Mouse (Mus musculus) lung, postnatal 4 days (tissue): ENCODE results near the gene Vmn1r4.

Experiments
- DNase-seq, 2 experiments: peaks; one replicate each; pipeline ENCODE4 v3.0.0; 2021

Gene Vmn1r4

GRCm38 (mm10) chr6:56923726-56924707 is at the start of gene Vmn1r4, which contains the start of gene Nt5c3:
Vmn1r4 (plus strand) TSS chr6:56924015.
Nt5c3 (minus strand) TSS chr6:56923932.
- peak; percentile 94 to 96 for DNase-seq

DNA sequence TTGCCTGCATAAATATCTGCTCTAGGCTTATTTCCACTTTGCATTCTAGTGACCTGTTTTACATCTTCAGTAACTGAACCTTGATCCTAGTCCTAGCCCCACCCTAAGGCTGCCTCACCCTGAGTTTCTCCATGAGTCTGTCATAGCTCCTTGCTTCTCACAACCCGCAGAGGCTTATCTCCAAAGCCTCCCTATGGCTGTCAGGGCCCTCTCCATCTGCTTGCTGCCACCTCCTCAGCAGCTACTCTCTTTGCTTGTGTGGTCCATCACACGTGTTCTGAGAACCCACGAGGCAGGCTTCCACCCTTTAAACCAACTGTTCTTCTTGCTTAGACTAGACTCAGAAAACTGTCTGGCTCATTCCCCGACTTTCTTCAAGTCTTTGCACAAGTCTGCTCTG is 46.9 kb upstream of the Vmn1r4 start:
- no peak for DNase-seq

DNA sequence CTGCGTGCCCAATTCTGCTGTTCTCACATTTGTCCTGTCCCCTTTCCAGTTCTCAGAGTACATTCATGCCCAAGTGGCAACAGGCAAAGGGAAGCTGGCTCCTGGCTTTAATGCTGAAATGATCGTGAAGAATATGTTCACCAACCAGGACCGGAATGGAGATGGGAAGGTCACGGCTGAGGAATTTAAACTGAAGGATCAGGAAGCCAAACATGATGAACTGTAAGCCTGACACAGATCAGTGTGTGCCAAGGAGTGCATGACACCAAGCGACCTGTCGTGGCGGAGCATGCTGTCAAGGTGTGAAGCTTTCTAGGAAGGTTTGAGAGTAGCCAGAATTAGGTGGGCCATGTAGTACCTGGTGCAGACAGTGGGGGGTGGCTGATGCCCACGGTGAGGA is 45.8 kb upstream of the Vmn1r4 start:
- no peak for DNase-seq

GRCm38 (mm10) chr6:56879352-56879955 is 44.4 kb upstream of the Vmn1r4 start:
- no peak for DNase-seq

DNA sequence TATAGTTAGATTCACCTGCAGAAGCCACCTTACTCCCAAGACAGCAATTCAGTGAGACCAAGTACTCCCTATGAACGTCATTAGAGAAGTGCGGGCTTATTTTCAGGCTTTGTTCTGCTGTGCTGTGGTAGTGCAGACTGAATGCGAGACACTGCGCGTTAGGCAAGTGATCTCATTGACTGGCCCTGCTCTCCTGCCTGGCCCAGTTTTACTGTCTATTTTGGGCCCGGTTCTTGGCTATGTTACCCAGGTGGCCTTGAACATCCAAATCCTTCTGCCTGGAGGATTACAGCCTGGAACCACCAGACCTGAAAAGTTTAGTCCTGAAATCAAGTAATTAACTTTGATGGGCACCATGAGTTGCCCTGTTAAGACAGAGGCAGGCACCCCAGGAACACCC is 35.3 kb upstream of the Vmn1r4 start:
- DNase-seq: no peak

DNA sequence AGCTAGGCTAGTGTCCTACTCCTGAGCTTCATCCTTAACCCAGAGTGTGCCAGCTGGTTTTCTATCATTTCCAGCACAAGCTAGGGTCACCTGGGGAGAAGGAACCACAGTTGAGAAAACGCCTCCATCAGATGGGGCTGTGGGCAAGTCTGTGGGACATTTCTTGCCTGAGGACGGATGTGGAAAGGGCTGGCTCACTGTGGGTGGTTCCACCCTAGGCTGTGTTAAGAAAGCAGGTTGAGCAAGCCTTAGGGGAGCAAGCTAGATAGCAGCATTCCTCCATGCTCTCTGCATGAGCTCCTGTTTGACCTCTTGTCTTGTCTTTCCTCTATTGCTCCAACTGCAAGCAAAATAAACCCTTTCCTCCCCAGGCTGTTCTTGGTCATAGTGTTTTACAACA is 33.1 kb upstream of the Vmn1r4 start:
- no peak for DNase-seq

GRCm38 (mm10) chr6:56899601-56900000 is 24.2 kb upstream of the Vmn1r4 start:
- DNase-seq: no peak

DNA sequence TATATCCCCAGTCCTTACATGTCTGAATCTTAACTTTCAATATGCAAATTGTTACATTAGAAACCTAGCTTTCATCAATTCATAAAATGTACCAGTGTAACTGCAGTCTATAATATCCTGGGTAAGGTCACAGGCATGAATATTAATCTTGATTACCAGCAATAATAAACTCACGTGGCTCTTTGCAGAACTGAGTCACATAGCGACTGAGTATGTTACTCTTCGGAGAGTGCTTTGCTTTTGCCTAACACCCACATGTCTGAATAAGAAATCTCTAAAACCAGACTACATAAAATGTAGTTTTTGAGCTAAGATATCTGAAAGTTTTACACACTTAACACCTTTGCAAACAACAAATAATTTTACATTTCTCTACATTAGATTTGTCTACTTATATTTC is 22.5 kb upstream of the Vmn1r4 start:
- DNase-seq: no peak

DNA sequence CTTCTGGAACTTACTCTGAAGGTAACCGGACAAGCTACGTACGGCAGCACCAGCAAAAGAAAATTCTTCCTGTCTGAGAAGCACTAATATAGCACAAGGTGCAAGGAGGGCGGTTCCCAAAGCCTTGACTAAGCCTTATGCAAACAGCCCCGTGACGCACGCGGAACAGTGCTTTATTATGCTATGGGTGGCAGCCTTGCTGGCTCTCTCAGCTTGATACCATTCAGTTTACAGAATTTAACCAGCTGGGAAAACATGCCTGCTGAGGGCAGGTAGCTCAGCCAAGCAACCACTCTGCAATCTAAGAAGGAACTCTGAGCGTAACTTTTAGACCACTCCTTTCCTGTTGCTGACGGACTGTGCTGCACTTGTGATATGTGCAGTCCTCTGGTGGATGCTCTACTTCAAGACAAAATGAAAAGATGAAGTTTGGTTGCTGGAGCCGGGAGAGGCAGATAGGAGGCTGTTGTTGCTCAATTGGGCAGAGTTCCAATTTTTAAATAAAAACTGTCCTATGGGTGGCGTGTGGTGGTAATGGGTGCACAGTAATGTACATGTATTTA is 21.9 kb upstream of the Vmn1r4 start:
- DNase-seq: peak; percentile 68 to 71

DNA sequence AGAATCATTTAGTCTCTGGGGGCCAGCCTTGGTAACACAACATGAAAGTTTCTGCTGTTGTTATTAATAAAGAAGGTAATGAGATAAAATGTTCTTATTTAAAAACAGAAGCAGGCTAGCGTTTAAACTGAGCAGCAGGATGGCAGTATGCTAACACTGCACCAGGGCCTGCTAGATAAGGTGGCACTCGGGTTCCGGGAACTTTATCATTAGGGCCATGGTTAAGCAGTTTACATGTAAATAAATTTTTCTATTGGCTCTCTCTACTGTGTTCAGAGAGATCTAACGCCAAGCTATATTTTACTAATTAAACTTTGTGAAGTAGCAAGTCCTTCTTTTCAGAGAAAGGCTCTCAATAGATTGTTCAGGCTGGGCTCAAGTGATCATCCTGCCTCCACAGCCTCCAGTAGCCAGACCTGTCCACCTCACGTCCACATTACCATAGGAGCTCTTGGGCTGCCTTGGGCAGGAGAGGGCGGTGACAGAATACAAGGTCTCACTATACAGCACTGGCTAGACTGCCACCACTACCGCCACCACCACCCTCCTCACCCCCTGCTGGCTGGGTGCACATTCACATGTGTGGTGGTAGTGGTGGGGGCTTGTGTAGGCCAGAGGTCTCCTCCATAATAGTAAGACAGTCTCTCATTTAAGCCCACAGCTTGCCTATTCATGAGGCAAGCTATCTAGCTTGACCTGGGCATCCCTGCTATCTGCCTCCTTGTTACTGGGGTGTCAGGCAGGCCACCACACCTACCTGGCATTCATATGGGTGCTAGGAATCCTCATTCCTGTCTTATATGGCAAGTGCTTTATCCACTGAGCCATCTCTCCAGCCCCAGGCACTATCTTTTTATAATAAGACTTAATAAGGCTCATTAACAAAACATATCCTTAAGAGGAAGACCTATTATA is 21.0 kb upstream of the Vmn1r4 start:
- no peak for DNase-seq

- no peak for DNase-seq
Measured at GRCm38 (mm10) chr6:56903831-56904230, 20.0 kb upstream of the Vmn1r4 start.

DNA sequence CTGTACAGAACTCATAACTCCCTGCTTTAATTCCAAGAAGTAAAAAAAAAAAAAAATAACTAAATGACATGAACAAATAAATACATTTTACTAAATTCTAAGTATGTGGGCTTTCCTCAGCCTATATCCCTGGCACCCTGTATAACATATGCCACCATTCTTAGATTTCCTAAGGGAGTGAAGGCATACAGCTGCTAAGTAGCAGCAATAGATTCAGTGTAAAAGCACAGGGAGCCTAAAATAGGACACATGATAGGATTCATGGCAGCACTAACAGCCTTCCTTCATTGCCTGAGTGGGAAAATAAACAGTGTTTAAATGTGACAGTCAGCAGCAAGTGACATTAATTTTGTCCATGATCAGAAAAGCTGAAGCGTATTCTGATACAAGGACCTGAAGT is 19.5 kb upstream of the Vmn1r4 start:
- DNase-seq: no peak

DNA sequence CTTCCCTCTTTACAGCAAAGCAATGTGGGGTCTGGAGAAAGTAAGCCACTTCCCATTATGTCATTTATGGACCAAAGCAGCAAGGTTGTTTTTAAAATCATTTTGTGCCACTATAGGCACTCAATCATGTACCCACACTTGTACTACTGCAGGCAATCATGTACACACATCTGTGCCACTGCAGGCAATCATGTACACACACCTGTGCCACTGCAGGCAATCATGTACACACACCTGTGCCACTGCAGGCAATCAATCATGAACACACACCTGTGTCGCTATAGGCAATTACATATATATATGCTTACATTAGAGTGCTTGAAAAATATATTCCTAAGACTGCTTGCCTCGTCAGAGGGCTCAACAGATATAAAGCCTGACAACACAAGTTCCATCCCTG is 18.8 kb upstream of the Vmn1r4 start:
- DNase-seq: no peak

- no peak for DNase-seq
Measured at GRCm38 (mm10) chr6:56905486-56905885, 18.3 kb upstream of the Vmn1r4 start.

DNA sequence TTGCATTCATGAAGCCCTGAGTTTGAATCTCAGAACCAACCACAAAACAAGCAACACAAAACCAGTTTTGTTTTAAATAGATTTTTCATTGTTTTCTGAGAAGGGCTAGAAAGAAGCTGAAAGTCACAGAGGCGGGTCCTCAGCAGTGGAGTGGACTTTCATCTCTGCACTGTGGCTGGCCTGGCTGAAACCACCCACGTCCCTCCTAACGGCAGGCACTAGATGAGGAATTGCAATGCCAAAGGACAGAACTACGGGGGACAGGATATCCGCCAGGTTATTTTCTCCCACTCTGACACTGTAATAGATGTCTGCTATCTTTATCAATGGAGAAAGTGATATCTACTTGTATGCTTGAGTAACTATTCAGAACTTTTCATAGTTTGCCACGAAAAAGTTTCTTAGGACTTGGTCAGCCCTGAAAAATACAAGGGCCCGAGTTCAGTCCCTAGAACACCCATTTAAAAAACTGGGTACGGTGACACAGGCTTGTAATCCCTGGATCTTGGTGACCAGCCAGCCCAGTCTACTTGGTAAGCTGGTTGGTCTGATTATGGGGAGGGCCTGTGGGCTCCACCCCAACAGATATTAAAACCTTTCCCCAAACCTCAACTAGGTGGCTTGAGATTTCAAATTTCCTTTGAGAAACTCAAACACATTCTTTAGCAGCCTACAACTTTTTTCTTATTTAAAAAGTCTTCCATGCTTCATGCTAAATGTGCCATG is 17.5 kb upstream of the Vmn1r4 start:
- DNase-seq: no peak

DNA sequence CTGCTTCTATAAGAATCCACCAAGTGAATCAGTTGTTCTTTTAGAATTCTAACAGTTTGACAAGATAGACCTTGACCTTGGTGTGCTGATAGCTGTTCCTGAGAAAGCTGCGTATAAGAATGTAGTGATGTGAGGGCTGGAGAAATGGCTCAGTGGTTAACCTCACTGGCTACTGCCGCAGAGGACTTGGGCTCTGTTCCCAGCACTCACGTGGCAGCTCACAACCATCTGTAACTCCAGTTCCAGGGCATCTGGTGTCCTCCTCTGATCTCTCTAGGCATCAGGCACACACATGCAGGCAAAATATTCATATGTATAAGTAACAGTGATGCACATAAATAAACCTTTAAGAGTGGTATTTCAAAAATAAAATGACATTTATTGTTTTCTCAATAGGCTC is 15.8 kb upstream of the Vmn1r4 start:
- DNase-seq: no peak

DNA sequence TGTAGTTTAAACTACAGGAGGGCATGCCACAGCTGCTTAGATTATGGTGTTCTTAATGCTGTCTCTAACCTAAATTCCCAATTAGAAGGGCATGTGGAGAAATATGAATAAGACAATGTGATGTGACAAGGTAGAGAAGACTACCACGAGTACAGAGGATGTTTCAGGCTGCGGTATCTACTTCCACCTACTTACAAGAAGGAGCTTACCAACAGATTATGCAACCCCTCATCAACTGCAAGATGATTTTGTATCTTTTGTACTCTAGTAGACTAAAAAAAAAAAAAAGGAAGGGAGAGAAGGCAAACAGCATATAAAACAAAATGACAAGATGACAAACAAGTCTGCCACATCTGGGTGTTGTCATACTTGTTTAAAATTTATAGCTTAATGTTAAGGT is 15.4 kb upstream of the Vmn1r4 start:
- no peak for DNase-seq

- peak; percentile 61 to 75 for DNase-seq
Measured at GRCm38 (mm10) chr6:56908912-56909311, 14.9 kb upstream of the Vmn1r4 start.

GRCm38 (mm10) chr6:56910910-56911309 is 12.9 kb upstream of the Vmn1r4 start:
- DNase-seq: no peak

GRCm38 (mm10) chr6:56913092-56913858 is 10.5 kb upstream of the Vmn1r4 start:
- no peak for DNase-seq

- DNase-seq: no peak
Measured at GRCm38 (mm10) chr6:56916279-56916678, 7.5 kb upstream of the Vmn1r4 start.
